Mouse (Mus musculus) retina, adult 2 months (tissue): ENCODE data around the gene Dhdh.
"Not testable (repeated sequence)": the region's sequence is repeated elsewhere in the genome, so short reads cannot be mapped to it uniquely, and the experiment has no call there.

Experiments
- DNase-seq: peaks from one replicate; pipeline ENCODE4 v3.0.0-alpha.2; 2012; ENCODE audit warnings: low read depth, low spot score

The Dhdh gene

GRCm38 (mm10) chr7:45475291-45475969, 13.2 kb downstream of the Dhdh start:
- no peak for DNase-seq

- no peak for DNase-seq
Measured at GRCm38 (mm10) chr7:45470869-45471268, 17.7 kb downstream of the Dhdh start.

- no peak for DNase-seq
Measured at GRCm38 (mm10) chr7:45467090-45467670, 21.4 kb downstream of the Dhdh start.

- peak; percentile 96 for DNase-seq
Measured at GRCm38 (mm10) chr7:45466283-45467089, 22.1 kb downstream of the Dhdh start, which contains the start of gene Bax. TSS of gene Bax (minus strand) at chr7:45466898.

GRCm38 (mm10) chr7:45465549-45465948, 23.1 kb downstream of the Dhdh start:
- no peak for DNase-seq

GRCm38 (mm10) chr7:45465112-45465511, 23.5 kb downstream of the Dhdh start:
- DNase-seq = no peak

GRCm38 (mm10) chr7:45463987-45464778, 24.4 kb downstream of the Dhdh start:
- no peak for DNase-seq

GRCm38 (mm10) chr7:45462868-45463267, 25.7 kb downstream of the Dhdh start:
- DNase-seq = not testable (repeated sequence)

- no peak for DNase-seq
Measured at GRCm38 (mm10) chr7:45462325-45462724, 26.3 kb downstream of the Dhdh start.

GRCm38 (mm10) chr7:45461781-45462180, 26.8 kb downstream of the Dhdh start:
- no peak for DNase-seq

- no peak for DNase-seq
Measured at GRCm38 (mm10) chr7:45461326-45461725, 27.3 kb downstream of the Dhdh start.

- no peak for DNase-seq
Measured at GRCm38 (mm10) chr7:45460860-45461314, 27.7 kb downstream of the Dhdh start.

GRCm38 (mm10) chr7:45460377-45460776, 28.2 kb downstream of the Dhdh start:
- DNase-seq = no peak

- peak; percentile 82 for DNase-seq
Measured at GRCm38 (mm10) chr7:45459564-45460140, 29.0 kb downstream of the Dhdh start, which contains the start of gene Ftl1. TSS of gene Ftl1 (minus strand) at chr7:45459884.

- peak; percentile 64 for DNase-seq
Measured at GRCm38 (mm10) chr7:45458748-45459563, 29.6 kb downstream of the Dhdh start.

GRCm38 (mm10) chr7:45457204-45458060, 31.2 kb downstream of the Dhdh start:
- no peak for DNase-seq

GRCm38 (mm10) chr7:45456721-45457203, 31.8 kb downstream of the Dhdh start:
- no peak for DNase-seq

GRCm38 (mm10) chr7:45455932-45456696, 32.5 kb downstream of the Dhdh start:
- DNase-seq = no peak
